Mouse (Mus musculus): ENCODE data around the gene C130026I21Rik.
"Not testable (repeated sequence)": the region's sequence is repeated elsewhere in the genome, so short reads cannot be mapped to it uniquely, and the experiment has no call there.

DNA sequence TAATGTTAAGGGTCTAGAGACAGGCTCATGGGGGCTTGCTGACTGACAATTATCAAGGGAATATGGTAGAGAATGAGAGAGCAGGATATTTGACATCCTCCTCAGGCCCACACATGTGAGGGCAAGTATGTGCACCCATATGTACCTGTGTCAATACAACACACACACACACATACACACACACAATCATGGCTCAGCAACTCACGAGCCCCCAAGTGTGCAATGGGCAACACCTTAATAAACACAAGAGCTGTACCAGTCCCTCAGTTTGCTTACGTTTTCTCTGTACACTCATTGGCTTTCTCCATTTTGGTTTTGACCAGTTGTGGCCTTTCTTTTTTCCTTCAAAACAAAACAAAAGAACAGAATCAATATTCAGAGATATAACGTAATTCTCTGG lies 185.6 kb downstream of the C130026I21Rik start:
- not testable (repeated sequence) for TF ChIP-seq CTCF (IDR thresholded peaks at IDR 0.05; ENCODE audit: low read depth, low read length); POLR2A (IDR thresholded peaks at IDR 0.05; ENCODE audit: insufficient read depth, low read length)
